Comparison of ENCODE assay signal across 8 mouse cellular contexts in the genomic region with DNA sequence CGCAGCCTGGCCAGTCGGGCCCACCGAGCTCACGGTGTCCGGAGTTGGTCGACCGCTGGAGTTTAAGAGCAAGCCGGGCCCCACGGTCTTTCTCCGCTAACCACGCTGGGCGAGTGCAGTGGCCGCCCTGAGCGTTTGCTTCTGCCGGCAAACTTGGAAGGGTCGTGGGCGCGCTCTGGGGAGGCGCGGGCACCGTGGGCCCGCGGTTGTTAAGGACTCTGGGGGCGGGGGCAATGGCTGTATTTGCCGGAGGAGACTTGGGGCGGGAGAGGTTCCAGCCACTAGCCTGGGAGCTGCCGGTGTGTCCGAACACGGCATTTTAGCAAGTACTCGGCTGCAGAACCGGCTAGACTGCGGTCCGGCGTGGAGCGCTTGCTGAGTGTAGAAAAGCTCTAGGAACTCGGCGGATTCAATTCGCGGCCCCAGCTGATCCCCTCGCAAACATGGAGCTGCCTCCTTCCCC. TPM values are rescaled to one million over a fixed set of nuclear protein-coding genes. Genes with fewer than 3 reads are reported as not detected.
DNase-seq lines count a peak whose midpoint lies in the region; ATAC-seq and TF ChIP-seq lines count a peak whose summit lies in the region.

No protein-coding gene starts in this region.

- peak overlapping the region; percentile 93 for H3K9ac ChIP-seq in heart, embryonic 13.5 days
- peak overlapping the region; percentile 83 for H3K9ac ChIP-seq in ES-E14 (ENCODE audit: insufficient read depth, low read depth, low read length, poor library complexity, severe bottlenecking)

- H3K4me1 ChIP-seq in heart, embryonic 13.5 days, result peaks cover 24% of the 10 kb centered on the region
- peaks cover 0 to 2% of the 10 kb centered on the region in 2 experiments; a peak in 1 of 4 replicates for H3K4me1 ChIP-seq in ES-E14 (ENCODE audit: control insufficient read depth in 2 of 2, insufficient read depth in 2 of 2, low read length in 2 of 2, poor library complexity in 1 of 2)
- H3K4me1 ChIP-seq in hindbrain, embryonic 10.5 days (replicated peaks), result peaks cover 31% of the 10 kb centered on the region

- H3K27ac ChIP-seq in heart, embryonic 13.5 days (replicated peaks), result peak overlapping the region; percentile 100
- H3K27ac ChIP-seq in ES-E14 (ENCODE audit: insufficient read depth, low read depth, low read length, poor library complexity, severe bottlenecking), result peak overlapping the region; percentile 79; the same call in 1 of the 2 replicates
- peak overlapping the region; percentile 95 for H3K27ac ChIP-seq in hindbrain, embryonic 10.5 days
- peak overlapping the region; percentile 47 for H3K27ac ChIP-seq in macrophage

- peaks cover 11% of the 10 kb centered on the region for H3K79me2 ChIP-seq in macrophage (ENCODE audit: inconsistent target)

- no peaks in the 10 kb centered on the region for H3K27me3 ChIP-seq in heart, embryonic 13.5 days (replicated peaks)
- no peaks in the 10 kb centered on the region for H3K27me3 ChIP-seq in hindbrain, embryonic 10.5 days (ENCODE audit: insufficient read depth, poor library complexity, severe bottlenecking)

- ATAC-seq in heart, embryonic 13.5 days (ENCODE audit: extremely low read depth, insufficient number of reproducible peaks, low FRiP score, low TSS enrichment), result no peak
- ATAC-seq in activated CD4-positive, CD25-positive, alpha-beta regulatory T cell, adult 4 months, result no peak

- no peak for DNase-seq in heart, adult 9 months (ENCODE audit: low spot score in 2 of 2)
- no peak for DNase-seq in ES-E14 (ENCODE audit: low read depth, low spot score)
- DNase-seq in hindbrain, embryonic 10.5 days (ENCODE audit: low spot score), result no peak
- DNase-seq in gastrocnemius, postnatal 36 days, result no peak
- DNase-seq in left cerebral cortex, adult 8-10 months (ENCODE audit: low spot score in 2 of 2), result no peak

- in situ Hi-C loops in ES-E14 (cut with MboI; ENCODE audit: low sequenced_read_pairs in 2 of 2, unreplicated experiment in 2 of 2), result no loop called here

- H3K36me3 ChIP-seq in heart, embryonic 13.5 days, result no peaks in the 10 kb centered on the region
- H3K36me3 ChIP-seq in ES-E14 (ENCODE audit: control insufficient read depth, insufficient read depth, low read length, poor library complexity, severe bottlenecking) (no peaks in the 10 kb centered on the region), macrophage (ENCODE audit: inconsistent target) (no peaks in the 10 kb centered on the region)
- no peaks in the 10 kb centered on the region for H3K36me3 ChIP-seq in hindbrain, embryonic 10.5 days

- intact Hi-C loops in gastrocnemius, postnatal 36 days (cut with DNase I), result loop anchor here (5.0 kb wide), 1 partner anchor 130 kb away; no protein-coding TSS in a partner anchor

- peak overlapping the region; percentile 81 for H3K4me2 ChIP-seq in heart, embryonic 13.5 days

- H3K9me3 ChIP-seq in heart, embryonic 13.5 days, result no peaks in the 10 kb centered on the region
- H3K9me3 ChIP-seq in ES-E14 (ENCODE audit: control insufficient read depth, insufficient read depth, low read depth, low read length), result no peaks in the 10 kb centered on the region
- no peaks in the 10 kb centered on the region for H3K9me3 ChIP-seq in hindbrain, embryonic 10.5 days

- H3K4me3 ChIP-seq in heart, embryonic 13.5 days, result peak overlapping the region; percentile 90
- H3K4me3 ChIP-seq in ES-E14 (ENCODE audit: insufficient read depth in 1 of 2, low read depth in 1 of 2, low read length in 2 of 2, poor library complexity in 1 of 2, severe bottlenecking in 1 of 2) (peak overlapping the region; percentile 89 to 100), macrophage (ENCODE audit: inconsistent target) (peak overlapping the region; percentile 73)
- peak overlapping the region; percentile 92 for H3K4me3 ChIP-seq in hindbrain, embryonic 10.5 days

- under 1% methylated on average over 40 of the region's 40 CpGs for WGBS in heart, embryonic 13.5 days
- under 1% methylated on average over 40 of the region's 40 CpGs for WGBS in hindbrain, embryonic 10.5 days
- WGBS in macrophage (ENCODE audit: missing documents), result under 1% methylated on average over 31 of the region's 40 CpGs

TF ChIP-seq in ES-E14, 5 proteins besides CTCF, POLR2A, EP300 and RAD21:
- TF ChIP-seq ZNF384 (IDR thresholded peaks at IDR 0.05; ENCODE audit: low read depth, low read length) (no peak), MAFK (IDR thresholded peaks at IDR 0.05; ENCODE audit: insufficient read depth, low read depth, low read length) (no peak), ZC3H11A (IDR thresholded peaks at IDR 0.05; ENCODE audit: borderline replicate concordance, low read depth, low read length) (no peak), CHD2 (IDR thresholded peaks at IDR 0.05; ENCODE audit: low read depth, low read length) (no peak), HCFC1 (IDR thresholded peaks at IDR 0.05; ENCODE audit: borderline replicate concordance, insufficient read depth, low read length) (no peak)

RNA-seq across cellular contexts. Expression of gene Sin3a, which starts 0.7 kb away (rescaled TPM):
- 18.3 and 22.1 TPM in 2 replicates for polyA plus RNA-seq in heart, embryonic 13.5 days (2015; fragmentation: Nextera tagmentation; extraction: Ambion mirVana)
- total RNA-seq in ES-E14 (2012; rRNA removed), result 78.3 and 88.1 TPM in 2 replicates
- 46.7 and 51.0 TPM in 2 replicates for polyA plus RNA-seq in hindbrain, embryonic 10.5 days (2016; fragmentation: Nextera tagmentation; extraction: Ambion mirVana)
- 10 to 100 TPM; 37.6 to 92.8 (median 59.8) TPM for total RNA-seq in macrophage (2018; cell fraction: chromatin; rRNA removed)
- total RNA-seq in macrophage (2018; cell fraction: cytosol; rRNA removed), result 10 to 100 TPM; 19.9 to 30.5 (median 25.7) TPM
- total RNA-seq in macrophage (2018; cell fraction: nucleus; rRNA removed), result 10 to 100 TPM; 32.2 to 67.7 (median 39.0) TPM
- polyA plus RNA-seq in macrophage (2018), result 23.9 to 29.7 TPM (median 29.7 TPM) in 3 replicates
- polyA plus RNA-seq in activated CD4-positive, CD25-positive, alpha-beta regulatory T cell, adult 4 months (2017; shearing (Covaris generic)), result 10 to 100 TPM; 31.7 to 33.5 TPM
- 10 to 100 TPM; 14.3 to 21.3 TPM for total RNA-seq in gastrocnemius, postnatal 36 days (2021)
- 10 to 100 TPM; 39.1 to 52.4 (median 45.5) TPM for total RNA-seq in left cerebral cortex, adult 8-10 months (2022)

RNA-seq across cellular contexts. Expression of gene Man2c1, which starts 57.9 kb away (rescaled TPM):
- 58.0 and 58.4 TPM in 2 replicates for polyA plus RNA-seq in heart, embryonic 13.5 days (2015; fragmentation: Nextera tagmentation; extraction: Ambion mirVana)
- total RNA-seq in ES-E14 (2012; rRNA removed), result 122 and 211 TPM in 2 replicates
- 58.7 and 62.5 TPM in 2 replicates for polyA plus RNA-seq in hindbrain, embryonic 10.5 days (2016; fragmentation: Nextera tagmentation; extraction: Ambion mirVana)
- total RNA-seq in macrophage (2018; cell fraction: chromatin; rRNA removed), result 100 to 1,000 TPM; 190 to 547 (median 342) TPM
- 10 to 100 TPM; 22.6 to 51.7 (median 29.9) TPM for total RNA-seq in macrophage (2018; cell fraction: cytosol; rRNA removed)
- total RNA-seq in macrophage (2018; cell fraction: nucleus; rRNA removed), result 100 to 1,000 TPM in 21 of 26 experiments, 10 to 100 TPM in 5; 56.2 to 292 (median 135) TPM
- 26.9 to 46.4 TPM (median 35.9 TPM) in 3 replicates for polyA plus RNA-seq in macrophage (2018)
- polyA plus RNA-seq in activated CD4-positive, CD25-positive, alpha-beta regulatory T cell, adult 4 months (2017; shearing (Covaris generic)), result 10 to 100 TPM; 38.8 to 51.6 TPM
- 10 to 100 TPM; 24.9 to 38.3 TPM for total RNA-seq in gastrocnemius, postnatal 36 days (2021)
- total RNA-seq in left cerebral cortex, adult 8-10 months (2022), result 100 to 1,000 TPM; 116 to 162 (median 135) TPM

Comparison
In these comparisons a context has a peak if more than half of its experiments do, and no peak if none do; other contexts are left out.
1. H3K27ac ChIP-seq: peak in every context shown above with its lines; median percentile 100 in heart, embryonic 13.5 days; 95 in hindbrain, embryonic 10.5 days; 79 in ES-E14; 47 in macrophage.